Mouse (Mus musculus) 416B (cell line): ENCODE measurements at regions not wholly inside any gene's neighbourhood (a gene's known extent, or its start where the extent isn't known, plus 50 kb on each side); places are given as distances from the start of the nearest gene placed in this dataset.

Source experiments
- DNase-seq: peaks from one replicate; pipeline ENCODE4 v3.0.0; 2011; ENCODE audit warnings: low read depth

- DNase-seq, result no peak
These were observed 452.4 kb upstream of the Got2 start for GRCm38 (mm10) chr8:96340702-96341101.

DNA sequence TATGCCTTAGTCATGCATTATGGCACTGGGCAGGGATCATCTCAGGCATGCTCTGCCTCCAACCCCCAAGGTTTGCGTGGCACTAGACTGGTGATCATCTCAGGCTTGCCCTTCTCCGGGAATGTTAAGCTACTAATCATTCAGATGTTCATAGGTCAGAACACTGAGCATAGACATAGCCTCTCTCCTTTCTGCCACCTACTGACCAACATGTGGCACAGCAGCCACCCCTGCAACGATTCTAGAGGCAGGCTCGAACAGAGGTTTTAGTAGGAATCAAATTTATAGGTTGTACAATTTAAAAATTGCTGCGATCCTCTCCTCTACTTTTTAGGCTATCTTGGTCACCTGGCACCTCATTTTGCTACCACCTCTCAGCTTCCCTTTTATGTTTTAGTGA lies 430.0 kb upstream of the Got2 start:
- no peak for DNase-seq

DNA sequence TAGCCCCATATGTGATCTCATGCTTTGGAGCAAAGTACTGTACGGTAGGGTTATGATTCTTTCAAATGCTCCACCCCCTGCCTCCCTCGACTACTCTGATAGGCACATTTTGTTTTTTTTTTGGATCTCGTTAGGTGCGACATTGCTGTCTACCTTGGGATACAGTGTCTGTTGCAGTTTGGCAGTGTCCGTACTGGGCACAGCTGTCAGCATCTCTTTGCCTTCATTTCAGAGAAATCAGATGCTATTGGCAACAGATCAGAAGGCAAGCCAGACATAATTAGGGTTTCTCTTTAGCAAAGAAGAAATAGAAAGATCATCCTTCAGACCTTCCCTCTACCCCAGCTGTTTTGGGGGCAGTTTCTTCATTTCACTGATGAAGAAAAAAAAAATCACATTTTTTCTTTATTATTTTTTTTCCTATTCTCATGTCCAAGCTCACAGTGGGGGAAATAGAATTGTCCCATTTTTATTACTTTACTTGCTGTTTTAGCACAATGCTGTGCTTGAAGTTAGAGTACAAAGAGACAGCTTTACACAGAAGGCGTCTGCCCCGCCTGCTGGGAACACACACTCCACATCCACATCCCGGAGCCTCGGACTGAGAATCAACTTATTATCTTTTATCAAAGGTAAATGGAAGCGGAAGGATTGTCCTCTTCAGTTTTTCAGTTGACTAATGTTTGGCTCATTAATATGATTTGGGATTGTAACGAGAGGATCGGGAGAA lies 420.8 kb upstream of the Got2 start:
- no peak for DNase-seq

GRCm38 (mm10) chr8:96296643-96297042 lies 408.3 kb upstream of the Got2 start:
- no peak for DNase-seq

DNA sequence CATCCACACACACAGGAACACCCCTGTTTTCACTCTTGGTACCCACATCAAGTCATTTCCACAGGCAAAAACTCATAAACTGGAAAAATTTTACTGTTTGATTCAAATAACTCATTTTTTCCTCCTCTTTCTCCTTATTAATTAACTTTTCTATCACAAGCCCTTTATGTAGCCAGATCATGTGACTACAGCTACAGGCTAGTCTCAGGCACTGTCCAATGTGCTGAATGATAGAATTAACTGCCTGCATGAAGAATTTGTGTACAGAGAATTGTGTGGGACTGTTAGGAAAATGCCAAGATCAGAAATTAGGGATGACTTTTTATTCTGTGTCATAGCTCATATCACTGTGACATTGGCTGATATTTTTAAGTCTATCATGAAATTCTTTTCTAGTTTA lies 402.4 kb upstream of the Got2 start:
- DNase-seq, result no peak

DNA sequence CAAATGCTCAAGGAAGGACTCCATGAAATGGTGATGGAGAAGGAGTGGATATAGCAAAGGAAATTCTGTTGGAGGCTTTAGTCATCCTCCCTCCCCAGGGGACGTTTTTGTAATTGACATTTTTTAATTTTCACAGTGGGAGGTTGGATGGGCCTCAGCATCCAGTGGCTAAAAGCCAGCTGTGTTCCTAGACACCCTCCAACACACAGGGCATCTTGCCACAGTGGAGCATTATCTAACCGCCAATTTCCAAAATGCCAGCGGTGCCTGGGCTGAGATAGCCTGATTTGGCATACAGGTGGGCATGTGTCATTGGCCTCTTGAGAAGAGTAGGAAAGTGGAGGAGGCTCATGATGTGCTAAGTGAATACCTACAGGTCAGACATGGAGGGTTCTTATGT lies 401.2 kb upstream of the Got2 start:
- DNase-seq, result no peak

GRCm38 (mm10) chr8:96288525-96288924 lies 400.2 kb upstream of the Got2 start:
- DNase-seq, result no peak

- DNase-seq, result no peak
These were observed 389.3 kb upstream of the Got2 start for GRCm38 (mm10) chr8:96277479-96278138.

GRCm38 (mm10) chr8:96277058-96277457 lies 388.7 kb upstream of the Got2 start:
- DNase-seq, result no peak

- no peak for DNase-seq
These were observed 367.9 kb upstream of the Got2 start for GRCm38 (mm10) chr8:96256294-96256693.

GRCm38 (mm10) chr8:96255811-96256210 lies 367.5 kb upstream of the Got2 start:
- DNase-seq, result no peak

DNA sequence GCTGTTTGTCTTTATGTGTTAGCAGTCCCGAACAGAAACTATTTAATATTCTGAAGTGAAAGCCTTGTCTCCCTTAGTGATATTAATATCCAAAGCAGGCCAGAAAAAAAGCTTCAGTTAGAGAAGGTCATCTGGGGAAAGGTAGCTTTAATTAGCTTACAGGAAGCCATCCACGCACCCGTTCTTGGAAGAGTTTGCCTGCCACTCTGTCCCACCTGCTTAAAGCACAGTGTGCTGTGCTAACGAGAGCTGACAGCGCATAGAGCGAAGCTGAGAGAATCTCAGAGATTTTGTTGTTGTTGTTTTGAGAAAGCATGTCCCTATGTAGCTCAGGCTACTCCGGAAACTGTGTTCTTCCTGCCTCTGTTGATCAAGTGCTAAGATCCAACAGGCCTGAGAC lies 357.7 kb upstream of the Got2 start:
- no peak for DNase-seq

DNA sequence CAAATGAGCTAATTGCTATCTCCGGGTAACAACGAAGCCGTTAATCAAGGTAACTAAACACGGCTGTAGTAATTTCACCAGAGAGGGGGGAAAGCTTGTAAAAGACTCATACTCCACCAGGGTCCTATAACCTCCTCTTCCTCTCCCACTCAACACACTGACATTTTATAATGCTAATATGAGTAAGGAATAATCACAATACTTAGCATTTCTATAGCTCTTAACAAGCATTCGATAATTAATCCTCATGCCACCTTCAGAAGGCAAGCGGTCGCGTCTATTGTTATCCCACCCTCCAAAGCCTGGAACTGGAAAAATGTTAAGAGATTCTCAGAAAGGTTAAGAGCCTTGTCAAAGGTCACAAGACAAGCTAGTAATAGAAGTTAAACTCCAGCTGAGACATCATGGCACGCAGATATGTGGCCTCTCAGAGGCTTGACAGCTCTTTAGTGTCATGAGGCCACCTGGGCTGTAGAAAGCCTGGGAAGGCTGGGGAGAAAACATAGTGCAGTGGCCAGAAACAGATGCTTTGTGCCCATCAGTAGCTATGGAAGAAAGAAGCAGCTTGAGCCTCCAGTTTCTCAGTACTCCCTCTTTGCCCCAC lies 356.3 kb upstream of the Got2 start:
- no peak for DNase-seq

GRCm38 (mm10) chr8:96238406-96238805 lies 350.1 kb upstream of the Got2 start:
- DNase-seq, result no peak

GRCm38 (mm10) chr8:96237940-96238339 lies 349.6 kb upstream of the Got2 start:
- DNase-seq, result no peak

DNA sequence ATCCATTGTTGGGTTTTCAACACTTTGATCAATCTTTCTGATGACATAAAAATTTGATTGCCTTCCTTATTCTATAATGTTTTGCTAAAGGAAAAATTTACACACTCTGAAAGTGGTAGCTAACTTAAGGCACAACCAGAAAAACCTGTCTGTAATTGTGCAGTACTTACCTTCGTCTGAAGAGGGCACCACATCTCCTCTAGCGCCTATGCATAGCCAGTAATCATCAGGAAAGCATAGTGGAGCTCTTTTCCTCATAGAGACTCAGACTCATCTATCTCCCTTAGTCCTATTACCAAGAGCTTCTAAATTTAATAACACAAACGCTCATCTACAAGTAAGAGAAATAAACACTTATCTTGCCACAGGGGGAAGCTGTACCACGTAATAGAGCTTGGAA lies 342.1 kb upstream of the Got2 start:
- DNase-seq, result peak; percentile 20
